Mouse (Mus musculus): Measurements from ENCODE around the gene Tmem11. TPM values are rescaled to one million over a fixed set of nuclear protein-coding genes. Genes with fewer than 3 reads are reported as not detected.

Gene Tmem11
- polyA plus RNA-seq, 1 experiment from 2014 or later, result 68.2 TPM

DNA sequence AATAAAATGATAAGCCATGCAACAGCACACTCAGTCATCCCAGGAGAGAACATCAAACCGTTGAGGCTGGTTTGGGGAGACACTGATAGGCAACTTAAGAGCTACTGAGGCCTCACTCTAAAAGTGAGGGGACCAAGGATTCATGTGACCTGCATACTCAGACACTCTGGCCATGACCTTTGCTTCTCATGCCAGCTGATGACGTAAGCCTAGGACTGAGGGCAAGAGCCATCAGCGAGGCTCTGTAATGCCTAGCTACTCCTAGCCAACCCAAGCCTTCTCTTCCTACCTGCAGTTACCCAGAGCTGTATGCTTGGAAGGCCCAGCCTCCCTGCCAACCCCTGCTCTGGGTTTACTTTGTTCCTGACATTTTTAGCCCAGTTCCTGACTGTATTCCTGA, 17.1 kb downstream of the Tmem11 start:
- Histone ChIP-seq H3K9me3 (replicated peaks; ENCODE audit: control insufficient read depth, low read length) (no peaks in the 10 kb centered on the region), H3K4me2 (ENCODE audit: low read depth, low read length) (no peak overlapping the region), H3K27me3 (ENCODE audit: control insufficient read depth, insufficient read depth, low read length) (no peaks in the 10 kb centered on the region), H3K9ac (ENCODE audit: low read length) (no peak overlapping the region), H3K27ac (ENCODE audit: low read length) (no peak overlapping the region), H3K36me3 (ENCODE audit: control insufficient read depth, insufficient read depth) (peaks cover 36% of the 10 kb centered on the region), H3K4me3 (ENCODE audit: low read length) (no peak overlapping the region), H3K4me1 (ENCODE audit: control insufficient read depth, insufficient read depth, low read length) (peaks cover 31% of the 10 kb centered on the region)
- ATAC-seq (replicated peaks; ENCODE audit: extremely low read depth, insufficient read depth, low FRiP score), result no peak
- 72% methylated on average over 3 of the region's 3 CpGs for WGBS

DNA sequence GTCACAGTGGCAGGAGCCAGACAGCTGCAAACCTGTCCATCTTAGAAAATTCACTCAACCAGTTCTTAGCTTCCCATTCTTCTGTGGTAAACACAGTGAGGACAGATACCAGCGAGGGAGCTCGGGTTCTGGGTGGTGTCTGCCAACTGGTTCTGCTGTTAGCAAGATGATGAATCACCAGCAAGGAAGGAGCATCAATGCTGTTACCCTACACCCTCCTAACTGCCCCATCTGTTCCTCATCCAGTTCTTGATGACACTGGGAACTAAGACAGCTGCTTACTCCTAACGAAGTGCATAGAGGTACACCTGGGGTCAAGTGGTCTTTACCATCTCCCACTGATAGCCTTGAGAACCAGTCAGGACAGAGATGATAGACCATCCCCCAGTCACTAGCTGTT, 22.5 kb downstream of the Tmem11 start:
- Histone ChIP-seq H3K27me3 (ENCODE audit: control insufficient read depth, insufficient read depth, low read length) (no peaks in the 10 kb centered on the region), H3K9ac (ENCODE audit: low read length) (no peak overlapping the region), H3K36me3 (ENCODE audit: control insufficient read depth, insufficient read depth) (peaks cover 41% of the 10 kb centered on the region), H3K4me3 (ENCODE audit: low read length) (no peak overlapping the region), H3K4me1 (ENCODE audit: control insufficient read depth, insufficient read depth, low read length) (no peaks in the 10 kb centered on the region), H3K9me3 (replicated peaks; ENCODE audit: control insufficient read depth, low read length) (no peaks in the 10 kb centered on the region), H3K27ac (ENCODE audit: low read length) (no peak overlapping the region), H3K4me2 (ENCODE audit: low read depth, low read length) (no peak overlapping the region)
- no peak for ATAC-seq (replicated peaks; ENCODE audit: extremely low read depth, insufficient read depth, low FRiP score)
- WGBS, result 52% methylated on average over 3 of the region's 3 CpGs

DNA sequence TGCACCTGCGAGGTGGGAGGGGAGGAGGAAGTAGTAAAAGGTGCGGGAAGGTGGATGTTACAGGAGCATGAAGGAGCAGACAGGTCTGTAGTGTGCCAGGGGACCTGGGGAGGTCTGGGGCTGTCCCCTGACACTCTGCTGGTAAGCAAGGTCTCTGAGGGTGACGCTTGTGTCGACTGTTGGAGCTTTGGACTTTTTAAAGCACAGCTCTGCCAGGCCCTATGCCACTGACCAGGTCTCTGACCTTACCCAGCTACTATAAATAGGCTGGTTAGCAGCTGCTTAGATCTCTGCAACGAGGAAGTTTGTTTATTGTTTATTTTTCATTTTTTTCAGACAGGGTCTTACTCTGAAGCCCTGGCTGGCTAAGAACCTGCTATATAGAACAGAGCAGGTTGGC, 33.7 kb downstream of the Tmem11 start:
- no peaks in the 10 kb centered on the region for H3K27me3 ChIP-seq (ENCODE audit: control insufficient read depth, insufficient read depth, low read length)
- WGBS, result 74% methylated on average over 5 of the region's 5 CpGs
- H3K4me3 ChIP-seq (ENCODE audit: low read length), result no peak overlapping the region
- no peaks in the 10 kb centered on the region for H3K9me3 ChIP-seq (replicated peaks; ENCODE audit: control insufficient read depth, low read length)
- H3K27ac ChIP-seq (ENCODE audit: low read length), result no peak overlapping the region
- H3K4me1 ChIP-seq (ENCODE audit: control insufficient read depth, insufficient read depth, low read length), result no peaks in the 10 kb centered on the region
- ATAC-seq (replicated peaks; ENCODE audit: extremely low read depth, insufficient read depth, low FRiP score), result no peak
- 0 out of 2 replicates have a peak, but pooled peaks cover 7% of the 10 kb centered on the region for H3K36me3 ChIP-seq (ENCODE audit: control insufficient read depth, insufficient read depth)
- H3K9ac ChIP-seq (ENCODE audit: low read length), result no peak overlapping the region
- no peak overlapping the region for H3K4me2 ChIP-seq (ENCODE audit: low read depth, low read length)

DNA sequence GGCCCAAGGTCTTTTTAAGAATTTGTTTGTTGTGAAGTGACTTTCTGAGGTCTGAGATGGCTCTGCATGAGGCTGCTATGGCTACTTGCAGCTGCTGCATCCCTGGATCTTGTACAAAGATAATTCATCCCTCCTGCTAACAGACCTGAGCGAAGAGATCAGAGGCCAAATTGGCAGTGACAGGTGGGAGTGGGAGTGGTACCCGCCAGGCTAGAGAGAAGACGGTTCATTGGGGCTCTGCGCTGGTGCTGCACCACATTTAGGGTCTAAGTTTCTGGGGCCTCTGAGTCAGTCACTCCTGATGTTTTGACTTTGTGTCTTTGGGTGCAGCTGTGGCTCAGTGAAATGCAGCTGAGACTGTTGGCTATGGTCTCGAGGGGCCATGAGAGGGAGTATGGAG, 35.7 kb downstream of the Tmem11 start:
- Histone ChIP-seq H3K9ac (ENCODE audit: low read length) (no peak overlapping the region), H3K27ac (ENCODE audit: low read length) (no peak overlapping the region), H3K4me3 (ENCODE audit: low read length) (no peak overlapping the region), H3K4me2 (ENCODE audit: low read depth, low read length) (no peak overlapping the region), H3K4me1 (ENCODE audit: control insufficient read depth, insufficient read depth, low read length) (no peaks in the 10 kb centered on the region), H3K9me3 (replicated peaks; ENCODE audit: control insufficient read depth, low read length) (no peaks in the 10 kb centered on the region), H3K36me3 (ENCODE audit: control insufficient read depth, insufficient read depth) (0 out of 2 replicates have a peak, but pooled peaks cover 2% of the 10 kb centered on the region), H3K27me3 (ENCODE audit: control insufficient read depth, insufficient read depth, low read length) (no peaks in the 10 kb centered on the region)
- no peak for ATAC-seq (replicated peaks; ENCODE audit: extremely low read depth, insufficient read depth, low FRiP score)
- WGBS, result 88% methylated on average over 5 of the region's 5 CpGs

DNA sequence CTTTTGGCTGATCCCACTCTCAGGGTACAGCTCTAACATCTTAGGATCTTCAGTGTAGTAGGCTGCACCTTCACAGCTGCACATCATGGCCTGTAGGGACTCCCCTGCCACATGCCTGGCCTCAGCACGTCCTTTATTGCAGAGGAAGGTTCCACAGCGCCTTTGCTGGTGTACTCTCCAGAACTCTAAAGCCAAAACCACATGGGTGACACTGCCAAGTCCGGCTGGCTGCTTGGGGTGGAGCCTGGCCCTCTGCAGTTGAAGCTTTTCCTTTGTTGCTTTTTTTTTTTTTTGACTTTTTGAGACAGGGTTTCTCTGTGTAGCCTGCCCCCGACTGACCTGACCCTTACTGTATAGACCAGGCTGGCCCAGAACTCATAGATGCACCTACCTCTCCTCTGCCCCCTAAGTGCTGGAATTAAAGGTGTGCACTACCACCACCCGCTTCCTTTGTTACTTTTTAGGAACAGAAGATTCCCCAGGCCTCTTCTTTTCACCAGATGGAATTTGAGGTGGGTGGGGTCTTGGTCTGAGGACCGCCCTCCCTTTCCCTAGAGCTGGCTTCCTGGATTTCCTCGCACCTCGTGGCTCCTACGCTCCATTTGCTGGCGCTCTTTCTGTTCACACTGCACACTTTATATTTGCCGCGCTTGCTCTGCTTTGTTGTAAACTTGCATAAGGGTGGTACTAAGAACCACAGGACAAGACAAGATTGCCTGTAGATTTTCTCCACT, 37.4 kb downstream of the Tmem11 start:
- no peaks in the 10 kb centered on the region for H3K27me3 ChIP-seq (ENCODE audit: control insufficient read depth, insufficient read depth, low read length)
- ATAC-seq (replicated peaks; ENCODE audit: extremely low read depth, insufficient read depth, low FRiP score), result no peak
- no peak overlapping the region for H3K4me2 ChIP-seq (ENCODE audit: low read depth, low read length)
- no peaks in the 10 kb centered on the region for H3K4me1 ChIP-seq (ENCODE audit: control insufficient read depth, insufficient read depth, low read length)
- H3K36me3 ChIP-seq (ENCODE audit: control insufficient read depth, insufficient read depth), result 0 out of 2 replicates have a peak, but pooled peaks cover 1% of the 10 kb centered on the region
- WGBS, result 78% methylated on average over 12 of the region's 12 CpGs
- no peaks in the 10 kb centered on the region for H3K9me3 ChIP-seq (replicated peaks; ENCODE audit: control insufficient read depth, low read length)
- no peak overlapping the region for H3K27ac ChIP-seq (ENCODE audit: low read length)
- no peak overlapping the region for H3K9ac ChIP-seq (ENCODE audit: low read length)
- H3K4me3 ChIP-seq (ENCODE audit: low read length), result no peak overlapping the region

DNA sequence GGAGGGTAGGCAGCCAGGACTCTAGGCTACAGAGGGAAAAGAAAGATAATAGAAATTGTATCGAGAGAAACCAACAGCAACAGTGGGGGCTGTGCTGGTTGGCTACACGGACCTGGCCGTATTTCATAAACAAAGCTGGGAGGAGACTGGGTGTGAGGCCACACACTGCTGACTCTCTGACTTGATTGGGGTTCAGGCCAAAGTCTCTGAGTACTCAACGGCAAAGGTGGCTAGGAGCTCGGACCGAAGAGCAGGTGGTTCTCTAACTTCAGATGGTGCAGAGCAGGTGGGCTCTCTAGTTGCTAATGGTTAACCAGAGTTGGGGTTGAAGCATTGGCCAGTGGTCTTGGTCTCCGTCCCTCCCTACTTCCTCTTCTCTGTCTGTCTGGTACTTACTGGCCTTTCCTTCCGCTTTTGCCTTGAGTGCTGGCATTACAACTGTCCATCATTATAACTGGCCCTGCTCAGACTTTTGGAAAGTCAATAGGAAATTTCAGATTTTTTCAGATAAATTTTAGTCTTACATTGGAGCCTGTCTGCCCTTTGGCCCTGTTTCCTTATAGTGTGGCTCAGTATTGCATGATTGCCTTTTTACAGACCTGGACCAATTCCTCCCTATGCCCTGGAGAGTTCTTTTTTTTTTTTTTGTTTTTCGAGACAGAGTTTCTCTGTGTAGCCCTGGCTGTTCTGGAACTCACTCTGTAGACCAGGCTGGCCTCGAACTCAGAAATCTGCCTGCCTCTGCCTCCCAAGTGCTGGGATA, 41.2 kb downstream of the Tmem11 start:
- no peaks in the 10 kb centered on the region for H3K36me3 ChIP-seq (ENCODE audit: control insufficient read depth, insufficient read depth)
- no peaks in the 10 kb centered on the region for H3K4me1 ChIP-seq (ENCODE audit: control insufficient read depth, insufficient read depth, low read length)
- H3K27me3 ChIP-seq (ENCODE audit: control insufficient read depth, insufficient read depth, low read length), result no peaks in the 10 kb centered on the region
- 84% methylated on average over 10 of the region's 10 CpGs for WGBS
- ATAC-seq (replicated peaks; ENCODE audit: extremely low read depth, insufficient read depth, low FRiP score), result no peak
- no peak overlapping the region for H3K4me2 ChIP-seq (ENCODE audit: low read depth, low read length)
- H3K9ac ChIP-seq (ENCODE audit: low read length), result no peak overlapping the region
- H3K9me3 ChIP-seq (replicated peaks; ENCODE audit: control insufficient read depth, low read length), result no peaks in the 10 kb centered on the region
- no peak overlapping the region for H3K27ac ChIP-seq (ENCODE audit: low read length)
- H3K4me3 ChIP-seq (ENCODE audit: low read length), result no peak overlapping the region

DNA sequence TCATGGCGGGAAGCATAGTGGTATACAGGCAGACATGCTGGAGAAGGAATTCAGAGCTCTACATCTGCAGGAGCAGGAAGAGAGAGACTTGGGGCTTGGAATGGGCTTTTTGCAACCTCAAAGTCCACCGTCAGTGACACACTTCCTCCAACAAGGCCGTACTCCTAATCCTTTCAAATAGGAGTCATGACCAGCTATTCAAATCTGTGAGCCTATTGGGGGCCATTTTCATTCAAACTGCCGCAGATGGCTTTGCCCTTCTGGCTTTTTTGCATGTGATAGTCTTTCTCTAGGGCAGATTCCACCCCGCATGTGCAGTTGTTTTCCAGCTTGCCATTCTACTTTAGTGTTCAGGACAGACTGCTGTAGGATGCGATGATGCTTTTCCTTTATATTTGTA, 42.2 kb downstream of the Tmem11 start:
- no peak overlapping the region for H3K27ac ChIP-seq (ENCODE audit: low read length)
- H3K4me1 ChIP-seq (ENCODE audit: control insufficient read depth, insufficient read depth, low read length), result no peaks in the 10 kb centered on the region
- WGBS, result 94% methylated on average over 6 of the region's 6 CpGs
- H3K27me3 ChIP-seq (ENCODE audit: control insufficient read depth, insufficient read depth, low read length), result no peaks in the 10 kb centered on the region
- ATAC-seq (replicated peaks; ENCODE audit: extremely low read depth, insufficient read depth, low FRiP score), result no peak
- no peak overlapping the region for H3K4me2 ChIP-seq (ENCODE audit: low read depth, low read length)
- no peaks in the 10 kb centered on the region for H3K36me3 ChIP-seq (ENCODE audit: control insufficient read depth, insufficient read depth)
- no peak overlapping the region for H3K4me3 ChIP-seq (ENCODE audit: low read length)
- no peaks in the 10 kb centered on the region for H3K9me3 ChIP-seq (replicated peaks; ENCODE audit: control insufficient read depth, low read length)
- H3K9ac ChIP-seq (ENCODE audit: low read length), result no peak overlapping the region

DNA sequence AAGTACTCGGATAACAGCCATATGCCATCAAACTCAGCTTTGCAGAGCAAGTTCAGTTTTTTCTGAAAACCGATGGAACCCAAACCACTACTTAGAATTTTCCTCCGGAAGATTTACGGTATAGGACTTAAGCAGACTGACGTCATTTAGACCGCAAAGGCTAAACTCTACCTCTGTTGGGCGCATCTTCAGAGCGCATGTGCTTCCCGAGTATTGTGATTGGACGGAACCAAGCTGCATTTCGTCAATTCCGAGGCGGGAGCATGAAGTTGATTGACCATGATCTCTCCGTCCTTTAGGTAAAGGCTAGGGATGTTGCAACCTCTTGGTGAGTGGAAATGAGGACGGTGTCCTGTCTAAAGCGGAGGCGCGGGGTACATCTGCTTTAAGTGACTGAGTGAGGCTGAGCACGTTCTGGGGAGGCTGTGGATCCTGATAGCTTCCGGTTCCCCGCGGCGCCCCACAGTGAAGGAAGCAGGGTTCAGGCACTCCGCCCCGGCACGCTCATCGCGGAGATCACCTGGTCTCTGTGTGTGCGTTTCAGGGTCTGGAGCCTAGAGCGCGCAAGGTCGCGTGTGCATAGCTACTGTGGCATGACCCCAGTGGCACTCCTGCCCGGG, 48.5 kb downstream of the Tmem11 start, which contains the start of gene Dhrs7b:
TSS of gene Dhrs7b (plus strand) at position 199 of the 620 bp plus-strand sequence.
- under 1% methylated on average over 34 of the region's 34 CpGs for WGBS

DNA sequence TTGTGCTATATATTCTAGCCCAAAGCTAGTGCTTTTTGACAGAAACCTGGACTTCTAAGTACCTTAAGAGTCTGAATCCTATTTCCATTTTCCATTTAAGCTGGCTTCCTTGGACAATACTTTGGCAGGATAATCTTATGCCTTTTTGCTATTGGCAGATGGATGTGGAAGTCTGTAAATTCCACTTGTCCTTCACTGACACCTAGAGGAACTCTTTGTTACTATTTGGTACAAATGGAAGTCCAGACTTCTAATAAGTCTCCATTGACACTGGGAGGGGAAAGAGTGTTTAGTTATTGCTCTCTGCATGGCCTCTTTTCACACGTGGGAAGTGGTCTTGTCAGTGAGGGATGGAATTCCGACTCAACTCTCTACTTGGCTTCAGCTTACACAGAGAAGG, 50.2 kb downstream of the Tmem11 start:
- Histone ChIP-seq H3K27ac (ENCODE audit: low read length) (no peak overlapping the region), H3K27me3 (ENCODE audit: control insufficient read depth, insufficient read depth, low read length) (no peaks in the 10 kb centered on the region), H3K9me3 (replicated peaks; ENCODE audit: control insufficient read depth, low read length) (no peaks in the 10 kb centered on the region), H3K4me2 (ENCODE audit: low read depth, low read length) (no peak overlapping the region), H3K4me1 (ENCODE audit: control insufficient read depth, insufficient read depth, low read length) (peaks cover 5% of the 10 kb centered on the region), H3K9ac (ENCODE audit: low read length) (no peak overlapping the region), H3K4me3 (ENCODE audit: low read length) (no peak overlapping the region), H3K36me3 (ENCODE audit: control insufficient read depth, insufficient read depth) (no peaks in the 10 kb centered on the region)
- no peak for ATAC-seq (replicated peaks; ENCODE audit: extremely low read depth, insufficient read depth, low FRiP score)
- WGBS, result 22% methylated on average over 2 of the region's 2 CpGs

More for the DNA sequence above, 48.5 kb downstream of the Tmem11 start, which contains the start of gene Dhrs7b:
- ATAC-seq (replicated peaks; ENCODE audit: extremely low read depth, insufficient read depth, low FRiP score), result peak; percentile 95
- no peaks in the 10 kb centered on the region for H3K27me3 ChIP-seq (ENCODE audit: control insufficient read depth, insufficient read depth, low read length)
- H3K4me2 ChIP-seq (ENCODE audit: low read depth, low read length), result peak within 1 kb of the TSS; percentile 86
- peaks cover 5% of the 10 kb centered on the region for H3K4me1 ChIP-seq (ENCODE audit: control insufficient read depth, insufficient read depth, low read length)
- no peaks in the 10 kb centered on the region for H3K36me3 ChIP-seq (ENCODE audit: control insufficient read depth, insufficient read depth)
- peak within 1 kb of the TSS; percentile 68 for H3K4me3 ChIP-seq (ENCODE audit: low read length)
- H3K9me3 ChIP-seq (replicated peaks; ENCODE audit: control insufficient read depth, low read length), result no peaks in the 10 kb centered on the region
- H3K9ac ChIP-seq (ENCODE audit: low read length), result peak within 1 kb of the TSS; percentile 87
- peak within 1 kb of the TSS; percentile 76 for H3K27ac ChIP-seq (ENCODE audit: low read length)
